Mouse (Mus musculus): ENCODE measurements at regions not wholly inside any gene's neighbourhood (a gene's known extent, or its start where the extent isn't known, plus 50 kb on each side); places are given as distances from the start of the nearest gene placed in this dataset.

GRCm38 (mm10) chr8:100796628-100797027 is 1380.4 kb upstream of the Cdh8 start:
- DNase-seq, result no peak
- intact Hi-C loops (cut with DNase I), result no loop called here

- DNase-seq, result no peak
- intact Hi-C loops (cut with DNase I), result no loop called here
Measured at GRCm38 (mm10) chr8:100793951-100794350, 1377.7 kb upstream of the Cdh8 start.

DNA sequence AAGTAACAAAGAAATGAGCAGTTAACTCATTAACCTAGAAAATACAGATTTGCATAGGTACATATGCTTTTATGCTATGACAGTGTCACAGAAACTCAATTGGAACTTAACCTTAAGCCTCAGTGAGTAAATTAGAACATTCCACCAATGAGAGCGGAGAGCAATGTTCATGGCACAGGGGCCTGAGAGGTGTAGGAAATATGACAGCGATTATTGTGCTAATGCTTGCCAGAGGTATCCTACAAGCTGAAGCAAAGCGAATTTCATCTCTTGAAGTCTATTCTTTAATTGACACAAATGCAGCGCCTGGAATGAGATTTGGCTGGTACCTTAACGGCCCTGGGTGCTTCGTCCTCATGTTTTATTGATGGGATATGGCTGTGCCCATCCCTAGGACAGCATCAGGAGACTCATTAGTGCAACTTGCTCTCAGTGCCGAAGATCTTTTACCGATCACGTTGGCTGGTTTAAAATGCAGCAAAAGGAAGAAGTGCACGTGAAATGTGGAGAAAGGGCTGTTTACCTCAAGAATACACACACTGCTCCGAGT is 1374.4 kb upstream of the Cdh8 start:
- intact Hi-C loops (cut with DNase I), result no loop called here

DNA sequence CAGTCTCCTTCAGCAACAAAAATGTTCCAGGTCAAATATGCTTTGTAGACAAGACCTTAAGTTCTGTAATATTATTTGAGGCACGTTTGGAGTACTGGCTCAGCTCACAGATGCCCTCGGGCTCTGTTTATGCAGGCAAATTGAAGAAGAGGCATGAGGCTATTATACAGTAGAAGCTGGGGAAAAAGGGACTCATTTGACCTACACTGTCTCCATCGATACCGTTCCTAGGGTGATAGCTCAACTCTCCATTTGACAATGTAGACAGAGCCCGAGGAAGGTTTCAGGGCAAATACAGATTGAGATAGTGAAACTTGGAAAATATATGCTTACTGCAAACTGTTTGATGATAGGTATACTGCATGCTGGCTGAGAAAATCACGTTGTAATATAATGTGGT is 1371.9 kb upstream of the Cdh8 start:
- intact Hi-C loops (cut with DNase I), result no loop called here
- DNase-seq, result no peak

More for the DNA sequence above, 1374.4 kb upstream of the Cdh8 start:
- no peak for DNase-seq

DNA sequence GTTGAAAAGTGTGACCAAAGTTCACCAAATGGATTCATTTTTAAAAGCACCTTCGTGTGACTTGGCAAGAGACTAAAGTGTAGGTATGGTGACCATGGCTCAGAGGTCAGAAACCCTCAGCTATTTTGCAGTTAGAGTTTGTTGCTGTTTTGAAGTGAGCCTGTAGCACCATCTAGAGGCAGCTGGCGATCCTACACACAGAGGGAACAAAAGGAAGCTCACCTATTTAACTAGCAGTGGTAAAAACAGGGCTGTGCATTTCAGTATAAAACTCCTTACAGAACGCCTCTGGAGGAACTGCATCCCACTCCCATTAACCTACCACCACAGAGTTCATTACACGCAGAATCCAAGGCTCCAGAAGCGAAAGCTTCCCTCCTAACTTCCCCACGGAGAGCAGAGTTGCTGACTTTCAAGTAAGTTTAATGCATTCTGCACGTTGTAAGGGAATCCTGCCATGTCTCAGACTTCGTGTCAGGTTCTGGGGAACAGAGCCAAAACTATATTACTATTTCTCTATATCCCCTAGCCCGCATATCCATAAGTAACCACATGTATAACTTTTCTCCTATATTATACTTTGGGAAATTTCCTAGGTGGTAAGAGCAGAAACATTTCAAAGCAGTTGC is 1356.6 kb upstream of the Cdh8 start:
- peak; percentile 4 to 9 for DNase-seq
- intact Hi-C loops (cut with DNase I), result no loop called here

- DNase-seq, result no peak
- intact Hi-C loops (cut with DNase I), result no loop called here
Measured at GRCm38 (mm10) chr8:100769617-100770016, 1353.3 kb upstream of the Cdh8 start.

GRCm38 (mm10) chr8:100733927-100734326 is 1317.7 kb upstream of the Cdh8 start:
- DNase-seq, result no peak
- intact Hi-C loops (cut with DNase I), result no loop called here

DNA sequence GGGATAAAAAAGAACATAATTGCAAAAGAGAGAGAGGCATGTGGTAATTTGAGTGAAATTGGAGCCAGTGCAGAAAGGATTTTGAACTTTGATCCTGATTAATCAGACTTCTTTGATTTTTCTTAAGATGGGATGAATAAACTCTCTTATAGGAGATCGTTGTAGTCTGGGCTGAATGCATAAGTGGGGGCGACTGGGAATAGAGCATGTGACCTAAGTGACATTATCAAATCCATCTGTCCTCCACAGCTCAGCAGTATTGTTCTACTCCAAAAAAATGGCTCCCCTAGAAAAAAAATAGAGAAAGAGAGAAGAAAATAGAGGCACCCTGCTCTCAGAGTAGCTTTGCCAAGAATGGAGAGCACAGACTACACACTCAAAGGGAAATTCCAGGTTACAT is 1286.1 kb upstream of the Cdh8 start:
- intact Hi-C loops (cut with DNase I), result no loop called here
- DNase-seq, result no peak

DNA sequence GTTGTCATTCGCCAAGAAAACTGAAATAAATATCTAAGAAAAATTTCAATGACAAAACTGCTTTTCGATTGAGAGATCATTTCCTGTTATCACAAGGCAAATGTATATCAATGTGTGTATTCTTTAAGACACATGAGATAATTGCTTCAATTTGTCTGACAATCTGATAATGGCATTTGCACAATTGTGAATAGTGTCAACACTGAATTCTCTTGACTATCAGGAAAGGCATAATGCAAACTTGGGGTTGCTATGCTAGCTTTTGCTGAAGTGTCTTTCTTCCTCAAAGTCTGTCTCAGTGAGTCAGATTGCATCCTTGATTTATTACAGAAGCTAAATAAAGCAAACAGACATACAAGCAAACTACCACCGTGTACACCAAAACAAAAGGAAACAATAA is 1278.8 kb upstream of the Cdh8 start:
- intact Hi-C loops (cut with DNase I), result no loop called here
- no peak for DNase-seq

DNA sequence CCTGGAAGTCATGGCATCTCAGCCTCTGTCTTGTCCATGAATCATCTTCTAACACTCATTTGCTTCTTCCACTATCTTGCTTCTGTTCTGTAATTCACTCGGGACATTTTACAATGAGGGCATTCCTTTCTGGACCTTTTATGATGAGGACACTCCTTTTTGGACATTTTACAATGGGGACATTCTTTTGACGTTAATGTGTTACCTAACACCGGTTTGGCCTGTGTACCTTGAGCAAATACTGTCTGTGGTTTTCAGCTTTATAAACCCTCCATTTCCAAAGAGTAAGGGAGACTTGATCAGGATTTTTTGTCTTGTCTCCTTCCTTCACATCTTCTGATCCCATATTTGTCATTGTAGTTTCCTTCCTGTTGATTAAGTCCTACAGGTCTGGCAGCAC is 1262.3 kb upstream of the Cdh8 start:
- intact Hi-C loops (cut with DNase I), result no loop called here
- no peak for DNase-seq
